Mouse (Mus musculus): ENCODE measurements around the gene Robo1.

Robo1 gene

DNA sequence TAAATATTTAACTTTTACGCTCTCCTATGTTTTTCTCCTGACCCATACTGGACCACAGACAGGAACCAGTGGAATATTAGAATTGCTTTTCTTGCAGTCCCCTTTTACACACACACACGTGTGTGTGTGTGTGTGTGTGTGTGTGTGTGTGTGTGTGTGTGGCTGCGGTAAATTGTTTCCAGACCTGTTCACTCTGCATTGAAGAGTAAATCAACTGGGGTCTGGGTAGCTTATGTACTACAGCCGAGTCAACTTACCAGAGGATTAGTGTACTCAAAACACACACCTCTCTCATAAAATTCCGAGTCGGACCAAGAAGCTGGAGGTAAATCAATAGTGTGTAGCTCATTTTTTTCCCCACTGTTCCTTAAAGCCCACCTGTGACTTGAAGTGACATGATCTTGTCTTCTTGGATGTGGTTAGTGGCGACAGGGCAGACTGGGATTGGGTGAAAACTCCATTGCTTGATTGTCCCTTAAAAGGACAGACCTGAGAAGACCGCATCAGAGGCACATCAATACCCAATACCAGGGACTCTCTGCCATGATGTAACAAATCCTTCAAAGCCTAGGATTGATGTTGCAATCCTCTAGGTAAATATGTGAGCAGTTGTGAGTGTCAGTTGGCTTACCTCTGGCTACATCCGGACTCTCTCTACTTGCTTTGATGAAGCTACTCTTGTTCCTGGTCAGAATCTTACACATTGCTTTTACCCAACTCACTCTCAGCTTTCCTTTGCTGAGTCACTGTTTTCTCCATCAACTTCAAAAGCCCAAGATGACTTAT lies 457.2 kb downstream of the Robo1 start:
- no peak for DNase-seq

DNA sequence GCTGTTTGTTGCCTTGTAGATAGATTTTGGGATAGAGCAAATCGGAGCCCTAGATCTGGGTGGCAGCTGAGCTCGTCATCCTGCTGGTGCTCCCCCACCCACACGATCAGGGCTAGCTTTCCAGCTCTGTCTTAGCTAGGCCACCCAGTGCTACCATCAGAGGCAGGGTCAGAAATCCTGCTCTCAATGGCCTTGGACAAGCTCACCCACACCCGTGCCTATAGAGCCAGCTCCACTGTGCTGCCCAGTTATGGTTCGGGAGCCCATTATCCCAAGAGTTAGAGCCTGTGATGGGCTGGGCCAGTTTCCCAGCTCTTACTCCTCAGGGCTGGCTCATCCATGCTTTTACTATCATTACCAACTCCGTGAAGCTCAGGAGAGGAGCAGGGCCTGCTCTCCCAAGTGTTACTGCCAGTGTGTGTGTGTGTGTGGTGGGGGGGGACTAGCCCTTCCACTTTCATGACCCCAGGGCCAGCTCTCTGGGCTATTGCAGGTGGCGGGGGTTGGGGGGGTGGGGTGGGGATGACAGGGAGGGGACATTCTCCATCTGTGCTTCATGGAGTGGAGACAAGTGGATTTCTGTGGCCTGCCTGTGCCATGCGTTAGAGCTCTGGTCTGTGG lies 461.2 kb downstream of the Robo1 start:
- no peak for DNase-seq

DNA sequence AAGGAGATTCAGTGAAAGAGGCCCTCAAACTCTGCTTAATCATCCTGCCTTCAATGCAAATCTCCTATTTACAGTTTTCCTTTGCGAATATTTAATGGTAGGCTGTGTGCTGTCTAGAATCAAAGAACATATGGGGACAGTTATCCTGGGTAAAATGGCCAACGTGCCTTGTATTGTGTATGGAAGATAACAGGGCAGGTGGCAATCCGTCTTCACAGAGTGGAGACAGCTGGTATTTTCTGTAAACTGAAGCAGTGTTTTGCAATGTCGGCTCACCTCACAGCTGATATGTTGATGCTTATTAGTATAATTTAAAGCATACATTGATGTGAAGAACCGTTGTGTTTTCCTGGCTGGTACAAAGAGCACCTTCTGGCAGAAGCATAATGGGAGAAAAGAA lies 464.2 kb downstream of the Robo1 start:
- DNase-seq, result no peak

DNA sequence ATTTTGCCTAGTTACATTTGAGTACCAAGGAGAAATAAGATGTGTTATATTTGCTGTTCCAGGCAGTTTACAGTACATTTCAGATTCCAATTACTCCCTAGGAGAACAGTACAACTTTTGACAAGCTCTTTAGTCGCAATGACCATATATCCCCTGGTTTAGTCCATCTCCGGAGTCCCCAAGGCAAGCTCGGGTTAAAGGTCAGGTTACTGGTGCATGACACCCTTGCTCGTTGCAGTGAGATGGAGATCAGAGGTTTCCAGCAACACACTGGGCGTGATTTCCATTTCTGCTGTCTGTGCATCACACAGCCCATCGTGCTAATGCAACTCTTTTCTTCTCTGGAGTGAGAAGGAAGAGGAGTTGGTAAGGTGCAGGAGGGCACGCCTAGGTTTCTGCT lies 464.9 kb downstream of the Robo1 start:
- no peak for DNase-seq

DNA sequence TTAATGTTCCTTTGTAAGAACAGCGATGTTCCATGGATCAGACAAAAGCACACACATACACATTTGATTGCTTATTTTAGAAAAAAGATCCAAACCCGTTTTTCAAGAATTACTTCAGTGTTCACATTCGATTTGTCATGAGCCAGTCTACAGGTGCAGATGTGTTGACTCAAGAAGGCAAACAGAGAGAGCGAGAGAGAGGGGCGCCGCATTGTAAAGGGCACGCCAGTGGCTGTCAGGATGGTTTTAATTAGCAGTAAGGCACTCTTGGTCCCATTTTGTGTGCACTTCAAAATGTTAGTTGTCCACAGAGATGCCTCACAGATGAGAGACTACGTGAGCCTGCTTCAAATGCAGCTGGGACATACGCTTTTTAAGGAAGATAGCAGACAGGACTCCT lies 470.4 kb downstream of the Robo1 start:
- no peak for DNase-seq

DNA sequence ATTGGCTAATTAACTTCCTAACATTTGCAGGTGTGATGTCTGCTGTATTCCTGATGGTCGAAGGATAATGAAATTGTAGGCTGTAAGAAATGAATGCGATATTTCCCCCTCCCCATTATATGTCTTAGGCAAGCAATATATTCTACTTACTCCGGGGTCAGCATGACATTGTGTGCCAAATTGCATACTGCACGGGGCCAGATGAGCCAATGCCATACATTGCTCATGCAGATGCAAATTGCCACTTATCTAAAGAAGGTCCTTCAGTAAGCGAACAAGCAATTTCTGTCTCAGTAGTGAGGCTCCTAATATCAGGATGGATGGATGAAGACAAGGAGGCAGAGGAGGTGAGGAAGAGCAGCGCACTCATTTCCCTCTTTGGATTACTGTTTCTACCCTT lies 474.1 kb downstream of the Robo1 start:
- no peak for DNase-seq

DNA sequence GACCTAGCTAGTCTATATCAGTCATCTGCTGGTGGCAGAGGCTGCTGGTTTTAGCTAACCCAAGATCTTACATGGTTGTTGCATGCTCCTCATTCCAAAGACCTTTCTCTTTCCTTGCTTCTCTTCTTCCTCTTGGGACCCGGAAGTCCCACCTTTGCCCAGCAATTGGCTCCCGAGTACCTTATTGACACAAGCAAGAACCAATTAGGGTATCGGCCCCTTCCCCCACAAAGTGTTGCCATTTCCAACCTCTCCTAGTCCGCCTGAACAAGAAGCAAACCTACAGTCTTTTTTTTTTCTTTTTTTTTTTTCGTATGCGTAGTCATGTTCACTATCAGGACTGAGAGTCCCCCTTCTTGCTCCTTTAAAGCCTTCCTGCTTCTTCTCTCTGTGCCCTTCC lies 478.0 kb downstream of the Robo1 start:
- no peak for DNase-seq

DNA sequence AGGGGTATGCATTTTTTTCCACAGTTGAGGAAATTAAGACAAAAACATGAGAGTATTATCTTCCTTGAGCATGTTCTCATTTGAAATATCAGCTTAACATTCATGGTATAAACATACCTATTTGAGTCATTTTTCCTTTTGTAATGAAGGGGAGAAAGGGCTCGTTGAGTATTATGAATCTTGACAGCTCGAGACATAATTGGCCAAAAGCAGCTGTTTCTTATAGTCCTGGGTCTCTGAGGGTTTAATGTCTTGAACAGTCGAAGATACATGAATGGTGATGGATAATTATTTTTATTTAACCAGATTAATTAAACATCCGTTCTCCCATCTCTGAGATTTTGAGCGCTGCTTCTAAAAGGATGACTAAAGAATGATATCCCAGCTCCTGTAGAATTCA lies 478.5 kb downstream of the Robo1 start:
- no peak for DNase-seq

DNA sequence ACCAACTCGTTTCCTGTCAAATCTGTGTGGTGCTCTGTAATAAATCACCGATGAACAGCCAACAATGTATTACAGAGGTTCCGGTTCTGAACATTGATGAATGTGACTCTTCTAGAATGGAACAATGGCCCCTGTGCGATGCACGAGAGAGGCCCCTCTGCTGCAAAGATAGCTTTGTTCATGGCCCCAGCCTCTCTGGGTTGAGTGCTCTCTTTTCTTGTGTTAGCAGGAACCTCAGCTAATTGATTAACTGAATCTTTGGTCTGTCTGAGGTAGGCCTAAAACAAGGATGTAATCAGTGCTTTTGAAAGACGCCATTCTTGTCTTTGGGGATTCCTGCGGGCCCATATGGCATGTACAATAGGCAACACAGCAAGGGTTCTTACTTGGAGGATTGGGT lies 479.9 kb downstream of the Robo1 start:
- DNase-seq, result no peak

DNA sequence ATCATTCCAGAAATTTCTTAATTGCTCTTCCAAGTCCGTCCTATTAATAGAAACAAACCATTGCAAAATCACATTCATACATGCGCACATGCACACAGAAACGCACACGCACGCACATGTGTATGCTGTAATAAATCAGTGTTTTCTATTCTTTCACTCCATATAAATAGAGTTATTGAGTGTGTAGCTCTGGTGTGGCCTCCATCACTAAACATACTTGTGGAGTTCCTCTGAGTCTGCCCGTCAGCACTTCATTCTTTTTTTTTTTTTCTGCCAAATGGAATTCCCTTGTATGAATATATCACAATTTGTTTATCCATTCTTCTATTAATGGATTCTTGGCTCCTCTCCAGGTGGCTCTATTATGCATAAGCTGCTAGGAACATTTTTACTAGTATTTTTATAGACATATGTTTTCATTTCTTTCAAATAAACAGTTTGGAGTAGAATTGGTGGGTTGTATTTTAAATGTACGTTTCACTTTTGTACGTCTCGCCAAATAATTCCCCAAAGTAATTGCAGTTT lies 483.1 kb downstream of the Robo1 start:
- DNase-seq, result no peak

DNA sequence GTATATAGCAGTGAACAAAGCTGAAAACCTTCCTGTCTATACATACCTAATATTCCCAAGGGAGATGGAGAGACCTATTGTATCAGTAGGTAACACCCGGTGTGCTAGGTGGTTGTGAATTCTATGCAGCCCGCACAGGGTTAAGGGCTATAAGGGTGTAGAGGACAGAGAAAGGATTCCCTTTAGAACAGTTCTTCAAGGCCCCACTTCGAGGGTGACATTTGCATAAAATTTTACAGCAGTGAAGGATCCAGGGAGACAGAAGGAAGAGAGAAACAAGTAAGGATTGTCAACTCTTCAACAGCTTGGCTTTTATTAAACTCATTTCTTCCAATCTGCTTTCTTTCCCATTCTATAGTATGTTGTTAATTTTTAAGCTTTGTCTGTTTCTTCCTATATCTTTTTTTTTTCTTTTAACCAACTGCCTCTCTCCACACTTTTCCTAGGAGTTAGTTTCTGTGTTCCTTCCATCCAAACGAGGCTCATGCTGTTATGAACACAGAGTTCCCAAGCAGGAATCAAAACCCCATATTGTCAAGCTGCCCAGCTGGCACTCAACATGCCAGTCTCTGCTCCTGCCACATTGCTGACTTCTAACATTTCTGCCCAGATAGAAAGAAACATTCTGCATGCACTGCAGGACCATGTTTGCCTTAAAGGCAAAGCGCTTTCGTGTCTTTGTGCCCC lies 486.7 kb downstream of the Robo1 start:
- no peak for DNase-seq

DNA sequence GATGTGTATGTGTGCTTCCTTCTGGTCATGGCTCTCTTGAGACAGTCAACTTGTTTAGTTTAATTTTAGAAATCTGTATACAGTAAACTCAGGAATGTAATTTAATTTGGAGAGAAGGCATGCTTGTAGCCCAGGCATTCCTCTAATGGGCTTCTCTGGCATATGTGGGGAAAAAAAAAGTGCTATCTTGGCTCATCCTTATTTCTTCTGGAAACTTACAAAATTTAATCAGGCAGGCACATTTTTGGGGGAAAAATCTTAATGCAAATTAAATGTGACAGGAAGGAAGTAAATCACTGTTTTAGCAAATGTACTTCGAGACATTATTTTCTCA lies 487.2 kb downstream of the Robo1 start:
- DNase-seq, result no peak

DNA sequence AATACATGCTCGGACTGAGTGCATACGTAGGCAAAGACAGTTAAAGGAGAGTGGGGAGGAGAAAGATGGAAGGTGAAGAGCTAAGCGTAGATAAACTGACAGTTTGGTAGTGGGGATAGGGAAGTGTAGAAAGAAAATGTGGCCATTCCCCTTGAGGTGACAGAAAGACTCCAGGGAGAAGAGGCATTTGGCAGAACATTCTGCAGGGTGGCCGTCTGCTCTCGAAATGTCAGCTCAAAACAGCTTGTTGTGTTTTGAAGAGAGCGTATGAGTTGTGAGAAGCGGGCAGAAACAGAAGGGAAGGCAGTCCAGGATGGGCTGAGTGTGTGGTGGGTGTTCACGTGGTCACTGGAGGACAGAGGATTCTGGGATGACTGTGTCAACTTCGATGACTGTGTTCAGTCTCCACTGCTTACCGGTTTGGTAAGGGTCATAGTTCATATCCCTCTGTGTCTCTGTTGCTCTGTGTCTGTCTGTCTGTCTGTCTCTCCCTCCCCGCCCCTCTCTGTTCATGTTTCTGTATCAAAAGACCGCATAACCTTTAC lies 490.4 kb downstream of the Robo1 start:
- no peak for DNase-seq

DNA sequence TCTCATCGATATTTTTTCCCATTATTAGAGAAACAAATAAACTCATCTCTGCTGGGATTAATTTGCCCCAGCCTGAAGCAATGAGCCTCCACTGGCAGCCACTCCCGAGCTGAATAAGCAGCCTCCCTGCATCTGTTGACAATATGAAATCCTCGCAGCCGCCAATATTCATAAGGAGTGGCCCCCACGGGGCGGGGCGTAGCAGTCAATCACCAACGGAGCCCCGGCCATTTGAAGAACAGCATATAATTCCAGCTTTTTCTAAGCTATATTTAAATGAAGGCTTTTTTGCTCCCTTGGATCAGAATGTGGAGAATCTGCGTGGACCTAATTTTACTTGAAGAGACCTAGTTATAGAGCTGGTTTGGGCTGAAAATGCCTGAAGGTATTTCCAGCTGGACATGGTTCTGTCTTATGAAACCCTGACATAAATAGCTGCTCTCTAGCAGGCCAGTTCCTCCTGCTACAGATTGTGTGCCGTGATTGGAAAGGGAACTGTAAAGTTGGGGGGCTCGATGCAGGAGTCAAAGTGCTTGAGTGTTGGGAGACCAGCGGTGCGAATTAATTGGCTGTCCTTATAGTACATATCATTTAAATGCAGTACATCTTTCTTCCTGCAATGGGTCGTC lies 492.1 kb downstream of the Robo1 start:
- no peak for DNase-seq

DNA sequence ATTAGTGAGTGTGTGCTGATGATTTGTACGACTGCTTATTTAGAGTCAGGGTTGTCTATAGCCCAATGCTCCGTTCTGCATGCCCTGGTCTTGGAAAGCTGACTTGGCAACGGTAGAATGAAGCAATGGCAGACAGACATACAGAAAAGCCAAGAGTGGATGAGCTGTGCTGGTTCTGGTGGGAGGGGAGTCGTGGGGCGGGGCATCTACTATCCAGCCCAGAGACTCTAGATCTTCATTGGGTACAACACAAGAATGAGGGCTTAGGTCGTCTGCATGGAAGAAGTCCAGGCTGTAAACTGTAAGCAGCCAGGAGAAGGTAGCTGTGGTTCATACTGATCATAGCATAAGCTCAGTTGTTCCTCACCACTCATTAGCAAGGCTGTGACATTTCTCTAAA lies 492.7 kb downstream of the Robo1 start:
- DNase-seq, result no peak

DNA sequence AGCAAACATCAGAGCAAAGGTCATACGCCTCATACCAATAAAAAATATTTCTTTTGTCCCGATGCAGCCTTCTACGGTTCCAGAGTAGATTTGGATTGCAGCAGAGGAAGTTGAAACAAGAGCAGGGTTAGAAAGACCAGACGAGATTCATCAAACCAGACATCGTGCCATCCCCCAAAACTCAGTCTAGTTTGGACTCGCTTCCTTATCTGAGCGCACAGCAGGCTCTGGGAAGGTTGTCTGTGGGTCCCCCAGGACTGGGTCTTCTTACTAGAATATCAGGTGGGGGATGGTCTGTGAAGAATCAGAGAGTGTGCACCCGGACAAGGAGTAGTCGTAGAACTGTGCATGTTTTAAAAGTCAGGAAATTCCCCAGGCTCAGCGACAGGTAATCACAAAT lies 500.2 kb downstream of the Robo1 start:
- DNase-seq, result no peak

DNA sequence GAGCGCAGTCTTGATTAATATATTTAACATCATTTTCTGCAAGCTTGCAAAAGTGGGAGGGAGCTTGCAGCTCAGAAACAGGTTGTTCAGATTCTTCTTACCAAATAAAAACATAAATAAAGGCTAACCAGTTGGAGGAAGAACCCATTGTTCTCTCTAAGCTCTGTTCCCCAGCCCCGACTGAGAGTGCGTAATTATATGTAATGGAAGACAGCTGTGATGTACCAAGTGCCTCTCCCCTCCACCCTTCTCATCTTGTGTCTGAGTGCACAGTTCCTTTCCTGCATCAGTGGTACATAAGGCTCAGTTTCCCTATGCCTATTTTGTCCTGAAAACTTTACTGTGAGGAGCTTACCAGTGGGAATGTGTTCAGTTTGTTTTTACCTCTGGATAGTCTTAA lies 502.8 kb downstream of the Robo1 start:
- DNase-seq, result no peak

DNA sequence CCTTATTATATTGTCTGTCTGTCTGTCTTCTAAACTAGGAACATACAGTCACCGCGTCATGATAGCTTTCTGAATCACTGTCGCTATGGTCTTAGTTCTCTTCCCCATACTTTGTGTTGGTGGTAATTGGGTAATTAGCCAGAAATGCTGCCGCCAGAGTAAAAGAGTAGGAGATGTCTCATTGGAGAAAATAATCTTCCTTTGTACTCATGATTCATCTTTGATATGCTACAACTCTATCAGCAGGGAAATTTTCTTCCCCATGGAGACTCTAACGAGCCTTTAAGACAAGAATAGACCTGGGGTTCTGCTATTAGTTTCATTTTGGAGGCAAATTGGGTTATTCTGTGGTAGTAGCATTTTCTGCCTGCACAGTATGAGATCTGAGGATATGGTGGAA lies 503.4 kb downstream of the Robo1 start:
- DNase-seq, result no peak

DNA sequence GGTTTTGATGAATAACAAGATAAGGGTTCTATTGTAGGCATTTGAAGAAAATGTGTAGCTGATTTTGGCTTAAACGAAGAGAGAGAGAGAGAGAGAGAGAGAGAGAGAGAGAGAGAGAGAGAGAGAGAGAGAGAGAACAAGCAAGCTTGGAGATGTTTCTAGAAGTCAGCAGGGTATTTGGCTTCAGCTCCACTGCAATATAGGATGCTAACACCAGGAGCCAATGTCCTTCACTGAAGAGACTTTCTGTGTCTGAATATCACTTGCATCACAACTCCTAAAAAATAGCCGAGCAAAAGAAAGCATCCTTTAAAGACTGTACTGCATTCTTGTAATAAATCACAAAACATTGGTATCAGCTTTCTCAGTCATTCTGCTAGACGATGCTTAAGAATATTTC lies 503.8 kb downstream of the Robo1 start:
- DNase-seq, result no peak

DNA sequence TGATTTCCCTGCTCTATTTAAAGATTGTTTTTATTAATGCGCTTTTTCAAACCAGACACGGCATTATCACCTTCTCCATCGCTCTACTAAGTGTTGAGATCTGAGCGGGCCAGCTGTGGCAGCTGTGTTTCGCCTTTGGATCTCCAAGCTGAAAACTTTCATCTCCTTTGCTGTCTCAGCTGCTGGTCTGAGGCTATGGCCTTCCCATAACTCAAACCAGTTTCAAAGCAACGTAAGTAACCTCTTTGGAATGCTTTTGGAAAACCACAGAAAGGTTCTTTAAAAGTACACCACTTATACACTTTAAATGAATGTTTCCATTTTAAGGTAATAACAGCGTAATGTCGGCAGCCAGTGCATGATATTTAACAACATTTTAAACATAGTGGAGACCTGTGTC lies 520.3 kb downstream of the Robo1 start:
- DNase-seq, result no peak

DNA sequence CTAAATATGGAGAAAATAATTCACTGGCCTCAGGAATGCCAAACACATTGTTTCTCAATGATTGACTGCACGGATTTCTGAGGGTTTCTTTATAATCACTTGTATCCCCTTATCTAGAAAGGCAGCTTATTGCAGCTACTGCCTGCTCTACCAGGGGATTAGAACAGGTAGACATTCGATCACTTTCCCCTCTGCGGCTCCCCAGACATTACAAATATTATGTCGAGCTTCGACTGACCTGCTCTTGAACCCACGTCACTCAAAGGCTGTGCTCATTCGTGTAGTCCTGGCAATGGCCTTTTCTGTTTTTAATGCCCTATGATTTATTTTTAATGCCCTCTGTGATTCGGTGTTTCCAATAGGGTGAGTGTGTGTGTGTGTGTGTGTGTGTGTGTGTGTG lies 521.4 kb downstream of the Robo1 start:
- DNase-seq, result no peak

DNA sequence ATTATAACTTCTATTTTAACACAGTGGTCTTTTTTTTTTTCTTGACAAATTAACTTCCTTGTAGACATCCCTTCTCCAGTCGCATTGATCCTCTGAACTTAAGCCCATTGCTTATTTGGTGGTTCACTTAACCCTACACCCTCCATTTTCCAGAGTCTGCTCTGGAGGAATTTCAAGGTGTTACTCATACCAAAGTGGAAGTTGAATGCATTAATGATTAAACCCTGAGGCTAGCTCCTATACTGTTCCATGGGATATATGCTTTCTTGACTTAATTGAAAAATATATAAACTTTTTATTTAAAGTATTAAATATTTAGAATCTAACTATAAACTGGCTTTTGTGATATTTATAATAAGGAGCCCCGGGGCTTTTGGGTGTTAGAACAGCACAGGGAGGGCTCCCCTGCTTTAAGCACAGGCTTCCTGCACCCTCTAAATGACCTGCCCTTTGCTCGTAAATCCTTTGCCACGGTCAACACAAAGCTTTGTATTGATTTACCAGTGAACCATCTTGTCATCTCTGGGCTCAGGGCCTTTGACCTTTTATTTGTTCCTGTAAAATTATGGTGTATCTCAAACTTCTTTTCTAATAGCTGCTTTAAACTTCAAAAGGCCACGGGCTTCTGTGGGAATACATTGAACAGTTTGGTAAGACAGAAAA lies 522.4 kb downstream of the Robo1 start:
- DNase-seq, result no peak

DNA sequence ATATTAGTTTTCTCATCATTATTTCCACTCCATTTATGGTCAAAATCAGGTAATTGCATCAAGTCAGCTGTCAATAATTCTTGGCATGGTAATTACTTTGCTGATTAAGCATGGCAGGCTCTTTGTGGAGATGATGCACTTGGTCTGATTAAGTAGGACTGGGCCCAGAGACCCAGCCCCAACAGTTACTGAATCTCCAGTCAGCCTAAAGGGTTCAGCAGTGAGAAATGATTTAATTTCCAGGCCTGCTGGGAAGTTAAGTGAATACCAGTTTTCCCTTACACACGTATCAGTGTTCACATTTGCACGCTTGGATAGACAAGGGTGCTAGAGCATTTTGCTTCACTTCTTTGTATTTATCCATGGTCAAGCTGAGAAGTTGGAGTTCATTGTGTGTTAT lies 526.2 kb downstream of the Robo1 start:
- no peak for DNase-seq
